Mouse (Mus musculus) midbrain, postnatal 0 days (tissue): ENCODE results near the gene Rad23a. TPM values are rescaled to one million over a fixed set of nuclear protein-coding genes. Genes with fewer than 3 reads are reported as not detected.
"Not testable (repeated sequence)": the region's sequence is repeated elsewhere in the genome, so short reads cannot be mapped to it uniquely, and the experiment has no call there.

Source experiments
- ATAC-seq: fragments of 200-750 bp; cut with Nextera tagmentation; 2 replicates; pipeline ENCODE4 v1.8.0; 2017; ENCODE audit warnings: moderate number of reproducible peaks, mild to moderate bottlenecking, moderate TSS enrichment, moderate library complexity; ENCODE audit not compliant: low FRiP score
- DNase-seq: peaks from one replicate; pipeline ENCODE4 v3.0.0-alpha.2; 2015; ENCODE audit warnings: low spot score
- H3K27ac ChIP-seq: fragments of 300-500 bp; sonication (generic); 2 replicates; pipeline ENCODE4 v1.5.1; 2014; ENCODE audit warnings: low read depth, mild to moderate bottlenecking, low read length, mixed read lengths
- H3K27me3 ChIP-seq: fragments of 300-500 bp; sonication (generic); 2 replicates; pipeline ENCODE4 v1.6.1; 2014; ENCODE audit warnings: low read length, control low read depth, mixed read lengths; ENCODE audit not compliant: insufficient read depth
- H3K36me3 ChIP-seq: fragments of 300-500 bp; sonication (generic); 2 replicates; pipeline ENCODE4 v1.6.1; 2014; ENCODE audit warnings: low read length, control low read depth, mixed read lengths; ENCODE audit not compliant: insufficient read depth
- H3K4me1 ChIP-seq: fragments of 300-500 bp; sonication (generic); 2 replicates; pipeline ENCODE4 v1.6.1; 2014; ENCODE audit warnings: mild to moderate bottlenecking, control low read depth, antibody characterized with exemption, low read length, mixed read lengths; ENCODE audit not compliant: insufficient read depth
- H3K4me2 ChIP-seq: fragments of 300-500 bp; sonication (generic); 2 replicates; pipeline ENCODE4 v1.6.1; 2014; ENCODE audit warnings: low read depth, mild to moderate bottlenecking, low read length, mixed read lengths; ENCODE audit not compliant: poor library complexity, severe bottlenecking
- H3K4me3 ChIP-seq: fragments of 300-500 bp; sonication (generic); 2 replicates; pipeline ENCODE4 v1.5.1; 2014; ENCODE audit warnings: low read depth, mild to moderate bottlenecking, low read length, moderate library complexity
- H3K9ac ChIP-seq: fragments of 300-500 bp; sonication (generic); replicated peaks from 2 replicates; pipeline ENCODE4 v1.6.1; 2014; ENCODE audit warnings: mild to moderate bottlenecking, low read length, moderate library complexity, mixed read lengths; ENCODE audit not compliant: poor library complexity, severe bottlenecking
- H3K9me3 ChIP-seq: fragments of 300-500 bp; sonication (generic); 2 replicates; pipeline ENCODE4 v1.6.1; 2016; ENCODE audit warnings: low read length, control low read depth
- CTCF ChIP-seq: IDR thresholded peaks from 2 replicates; pipeline ENCODE4 v1.5.1; 2016; ENCODE audit warnings: antibody characterized with exemption, mild to moderate bottlenecking
- whole genome bisulfite sequencing: fragments of 180-500 bp; shearing (Covaris S2); extraction: QIAGEN DNeasy Blood & Tissue Kit; methylation state at CpG from one replicate; pipeline ENCODE4 v1.1.7; 2014; 5-methylcytosine and 5-hydroxymethylcytosine counted together
- polyA plus RNA-seq: library from polyadenylated mRNA; unstranded; fragments of >200 nt; fragmentation: Nextera tagmentation; extraction: Ambion mirVana; gene quantifications from 2 replicates; pipeline ENCODE4 v1.2.1, GENCODE M21; 2015
- total RNA-seq: library from RNA; depleted of rRNA; stranded (reverse); fragments of >200 nt; gene quantifications from 2 replicates; pipeline ENCODE4 v1.2.3, GENCODE M21; 2014

Rad23a gene
- total and polyA plus RNA-seq, 2 experiments from 2014 or later, result 57.5 to 83.5 TPM

DNA sequence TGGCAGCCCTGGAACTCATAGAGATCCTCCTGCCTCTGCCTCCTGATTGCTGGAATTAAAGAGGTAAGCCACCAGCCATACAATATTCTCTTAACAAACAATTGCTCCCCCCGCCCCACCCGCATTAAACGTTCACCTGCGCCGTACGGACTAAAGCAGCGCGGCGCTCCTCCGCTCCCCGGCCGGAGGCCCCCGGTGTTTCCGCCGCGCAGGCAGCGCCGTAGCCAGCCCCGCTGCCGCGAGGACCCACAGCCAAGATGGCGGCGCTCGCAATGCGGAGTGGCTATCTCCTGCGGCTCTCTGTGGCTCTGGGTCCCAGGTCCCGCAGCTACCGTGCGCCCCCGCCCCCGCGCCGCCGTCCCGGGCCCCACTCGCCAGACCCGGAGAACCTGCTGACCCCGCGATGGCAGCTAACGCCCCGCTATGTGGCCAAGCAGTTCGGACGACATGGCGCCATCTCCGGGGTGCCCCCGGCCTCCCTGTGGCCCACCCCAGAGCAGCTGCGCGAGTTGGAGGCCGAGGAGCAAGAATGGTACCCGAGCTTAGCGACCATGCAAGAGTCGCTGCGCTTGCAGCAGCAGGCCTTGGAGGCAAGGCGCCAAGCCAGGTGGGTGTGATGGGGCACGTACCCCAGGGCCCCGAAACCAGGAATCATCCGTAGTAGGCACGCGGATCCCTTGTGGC lies 8.3 kb downstream of the Rad23a start:
- peaks cover 31% of the 10 kb centered on the region for H3K36me3 ChIP-seq
- ATAC-seq, result peak; percentile 64; the same call in 1 of the 2 replicates

GRCm38 (mm10) chr8:84831490-84831889 lies 9.0 kb downstream of the Rad23a start, which contains the start of gene Gadd45gip1:
Gene Gadd45gip1, plus strand, starts transcription at chr8:84831522.
- H3K27me3 ChIP-seq, result no peaks in the 10 kb centered on the region
- H3K9me3 ChIP-seq, result no peaks in the 10 kb centered on the region
- peak within 1 kb of the TSS; percentile 99 for H3K9ac ChIP-seq
- DNase-seq, result no peak
- peak within 1 kb of the TSS; percentile 97 for H3K27ac ChIP-seq
- H3K4me3 ChIP-seq, result peak within 1 kb of the TSS; percentile 90
- peak within 1 kb of the TSS; percentile 66 for H3K4me2 ChIP-seq
- peaks cover 5% of the 10 kb centered on the region; the same call in 1 of the 2 replicates for H3K4me1 ChIP-seq
- peaks cover 24% of the 10 kb centered on the region for H3K36me3 ChIP-seq
- TF ChIP-seq CTCF, result no peak
- no peak for ATAC-seq
- 77% methylated on average over 11 of the region's 11 CpGs for WGBS

More for the DNA sequence above, 8.3 kb downstream of the Rad23a start:
- H3K27me3 ChIP-seq, result no peaks in the 10 kb centered on the region
- H3K4me3 ChIP-seq, result peak overlapping the region; percentile 90
- peak; percentile 74 for DNase-seq
- peak overlapping the region; percentile 99 for H3K9ac ChIP-seq
- peaks cover 5% of the 10 kb centered on the region; the same call in 1 of the 2 replicates for H3K4me1 ChIP-seq
- H3K9me3 ChIP-seq, result no peaks in the 10 kb centered on the region
- no peak for TF ChIP-seq CTCF
- WGBS, result 1% methylated on average over 58 of the region's 59 CpGs
- H3K27ac ChIP-seq, result peak overlapping the region; percentile 97
- peak overlapping the region; percentile 66 for H3K4me2 ChIP-seq

DNA sequence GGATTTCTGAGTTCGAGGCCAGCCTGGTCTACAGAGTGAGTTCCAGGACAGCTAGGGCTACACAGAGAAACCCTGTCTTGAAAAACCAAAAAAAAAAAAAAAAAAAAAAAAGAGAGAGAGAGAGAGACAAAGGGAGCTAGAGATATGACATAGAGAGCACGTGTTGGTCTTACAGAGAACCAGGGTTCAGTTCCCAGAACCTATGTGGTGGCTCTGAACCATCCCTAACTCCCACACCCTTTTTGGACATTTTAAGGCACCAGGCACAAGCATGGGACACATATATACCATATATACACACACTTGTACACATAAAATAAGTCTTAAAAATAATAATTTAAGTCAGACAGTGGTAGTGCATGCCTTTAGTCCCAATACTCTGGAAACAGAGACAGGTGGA lies 13.9 kb downstream of the Rad23a start:
- 100% methylated on average over 1 of the region's 2 CpGs for WGBS
- not testable (repeated sequence) for H3K27ac ChIP-seq, H3K4me2 ChIP-seq, ATAC-seq, H3K4me1 ChIP-seq, H3K9ac ChIP-seq, H3K36me3 ChIP-seq, H3K9me3 ChIP-seq, DNase-seq, H3K27me3 ChIP-seq, H3K4me3 ChIP-seq

GRCm38 (mm10) chr8:84825636-84826035 lies 14.8 kb downstream of the Rad23a start:
- DNase-seq (no peak), ATAC-seq (no peak)
- no peak overlapping the region for H3K4me3 ChIP-seq
- no peaks in the 10 kb centered on the region for H3K9me3 ChIP-seq
- H3K27ac ChIP-seq, result no peak overlapping the region
- H3K36me3 ChIP-seq, result no peaks in the 10 kb centered on the region
- TF ChIP-seq CTCF, result no peak
- no peaks in the 10 kb centered on the region for H3K4me1 ChIP-seq
- no peaks in the 10 kb centered on the region for H3K27me3 ChIP-seq
- H3K9ac ChIP-seq, result no peak overlapping the region
- H3K4me2 ChIP-seq, result no peak overlapping the region
- WGBS, result 73% methylated on average over 4 of the region's 4 CpGs

DNA sequence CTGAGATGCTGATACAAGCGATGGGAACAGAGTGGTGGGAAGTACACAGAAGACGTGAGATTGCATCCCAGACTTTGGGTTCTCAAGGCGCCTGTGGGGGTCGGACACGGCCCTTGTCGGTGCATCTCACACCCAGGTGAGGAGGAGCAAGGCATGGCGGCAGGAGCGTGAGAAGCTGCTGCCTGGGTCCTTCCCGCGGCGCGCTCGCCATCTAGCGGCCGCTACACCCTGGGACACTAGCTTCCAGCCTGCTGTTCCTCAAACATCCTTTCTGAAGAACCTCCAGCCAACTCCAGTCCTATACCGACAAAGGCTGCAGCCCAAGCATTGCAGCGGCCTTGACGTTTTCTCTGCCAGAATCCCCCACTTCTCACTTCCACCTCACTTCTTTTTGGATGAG lies 16.8 kb downstream of the Rad23a start:
- peak; percentile 92 for TF ChIP-seq CTCF
- Histone ChIP-seq H3K9ac (no peak overlapping the region), H3K4me1 (no peaks in the 10 kb centered on the region), H3K27ac (no peak overlapping the region), H3K4me3 (peak overlapping the region; percentile 17; the same call in 1 of the 2 replicates), H3K27me3 (no peaks in the 10 kb centered on the region), H3K36me3 (no peaks in the 10 kb centered on the region), H3K9me3 (no peaks in the 10 kb centered on the region), H3K4me2 (peak overlapping the region; percentile 38)
- ATAC-seq, result peak; percentile 80
- peak; percentile 87 for DNase-seq
- WGBS, result under 1% methylated on average over 18 of the region's 18 CpGs

DNA sequence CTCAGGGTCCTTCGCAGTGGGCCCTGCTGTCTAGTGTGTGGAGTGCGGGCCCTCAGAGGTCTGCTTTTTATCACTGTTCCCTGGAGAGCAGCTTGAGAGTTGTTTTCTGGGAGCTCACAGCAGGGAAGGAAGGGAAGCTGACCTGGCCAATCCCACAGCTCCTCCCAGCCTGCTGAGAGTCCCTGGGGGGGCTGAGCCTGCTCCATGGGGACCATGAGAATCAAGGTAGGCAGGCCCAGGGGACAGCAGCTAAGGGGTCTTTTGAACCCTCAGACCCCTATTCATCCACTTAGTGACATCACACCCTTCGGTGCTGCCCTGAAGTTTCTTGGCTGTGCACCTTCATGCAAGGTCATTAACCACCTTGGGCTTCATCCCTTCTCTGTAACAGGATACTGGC lies 17.7 kb downstream of the Rad23a start, which contains the start of gene Dand5:
Gene Dand5, minus strand, starts transcription at position 101 of the 400 bp plus-strand sequence.
- no peak within 1 kb of the TSS for H3K9ac ChIP-seq
- 37% methylated on average over 3 of the region's 3 CpGs for WGBS

More for the DNA sequence above, 17.7 kb downstream of the Rad23a start, which contains the start of gene Dand5:
- ATAC-seq (no peak), DNase-seq (no peak)
- TF ChIP-seq CTCF, result no peak
- H3K27me3 ChIP-seq, result no peaks in the 10 kb centered on the region
- H3K4me3 ChIP-seq, result peak within 1 kb of the TSS; percentile 17; the same call in 1 of the 2 replicates
- no peaks in the 10 kb centered on the region for H3K9me3 ChIP-seq
- H3K4me1 ChIP-seq, result no peaks in the 10 kb centered on the region
- no peaks in the 10 kb centered on the region for H3K36me3 ChIP-seq
- no peak within 1 kb of the TSS for H3K27ac ChIP-seq
- peak within 1 kb of the TSS; percentile 38 for H3K4me2 ChIP-seq
